Mouse (Mus musculus) midbrain, embryonic 13.5 days (tissue): ENCODE measurements around the gene Cbx7. TPM values are rescaled to one million over a fixed set of nuclear protein-coding genes. Genes with fewer than 3 reads are reported as not detected.
"Not testable (repeated sequence)": the region's sequence is repeated elsewhere in the genome, so short reads cannot be mapped to it uniquely, and the experiment has no call there.

Experiments
- ATAC-seq: fragments of 200-750 bp; cut with Nextera tagmentation; 2 replicates; pipeline ENCODE4 v1.8.0; 2017; ENCODE audit warnings: mild to moderate bottlenecking, moderate TSS enrichment, moderate library complexity
- H3K27ac ChIP-seq: fragments of 300-500 bp; sonication (generic); 2 replicates; pipeline ENCODE4 v1.5.1; 2015; ENCODE audit warnings: inconsistent platforms, mild to moderate bottlenecking, moderate library complexity
- H3K27me3 ChIP-seq: fragments of 300-500 bp; sonication (generic); 2 replicates; pipeline ENCODE4 v1.6.1; 2015; ENCODE audit warnings: mild to moderate bottlenecking, inconsistent platforms
- H3K36me3 ChIP-seq: fragments of 300-500 bp; sonication (generic); 2 replicates; pipeline ENCODE4 v1.6.1; 2015; ENCODE audit warnings: mild to moderate bottlenecking, inconsistent platforms
- H3K4me1 ChIP-seq: fragments of 300-500 bp; sonication (generic); replicated peaks from 2 replicates; pipeline ENCODE4 v1.6.1; 2015; ENCODE audit warnings: inconsistent platforms
- H3K4me2 ChIP-seq: fragments of 300-500 bp; sonication (generic); replicated peaks from 2 replicates; pipeline ENCODE4 v1.6.1; 2015; ENCODE audit warnings: moderate library complexity, mild to moderate bottlenecking, inconsistent platforms
- H3K4me3 ChIP-seq: fragments of 300-500 bp; sonication (generic); replicated peaks from 2 replicates; pipeline ENCODE4 v1.5.1; 2015; ENCODE audit warnings: mild to moderate bottlenecking, inconsistent platforms
- H3K9ac ChIP-seq: fragments of 300-500 bp; sonication (generic); replicated peaks from 2 replicates; pipeline ENCODE4 v1.6.1; 2015; ENCODE audit warnings: mild to moderate bottlenecking, inconsistent platforms
- H3K9me3 ChIP-seq: fragments of 300-500 bp; sonication (generic); 2 replicates; pipeline ENCODE4 v1.6.1; 2016; ENCODE audit warnings: mild to moderate bottlenecking, inconsistent platforms
- WGBS: fragments of 180-500 bp; shearing (Covaris S2); methylation state at CpG from one replicate; pipeline ENCODE4 v1.1.7; 2015; 5-methylcytosine and 5-hydroxymethylcytosine counted together
- polyA plus RNA-seq: library from polyadenylated mRNA; unstranded; fragments of >200 nt; fragmentation: Nextera tagmentation; extraction: Ambion mirVana; gene quantifications from 2 replicates; pipeline ENCODE4 v1.2.1, GENCODE M21; 2015

Gene Cbx7
- polyA plus RNA-seq, 1 experiment from 2014 or later = 4.3 TPM

- Histone ChIP-seq H3K36me3 (no peaks in the 10 kb centered on the region), H3K27me3 (0 out of 2 replicates have a peak, but pooled peaks cover 12% of the 10 kb centered on the region), H3K27ac (no peak overlapping the region), H3K4me1 (peaks cover 14% of the 10 kb centered on the region), H3K4me2 (no peak overlapping the region), H3K4me3 (no peak overlapping the region), H3K9ac (no peak overlapping the region), H3K9me3 (no peaks in the 10 kb centered on the region)
- 88% methylated on average over 9 of the region's 9 CpGs for WGBS
- ATAC-seq = no peak
These were observed 74.7 kb downstream of the Cbx7 start for GRCm38 (mm10) chr15:79896080-79896725.

GRCm38 (mm10) chr15:79895221-79896079 lies 75.5 kb downstream of the Cbx7 start:
- peaks cover 15% of the 10 kb centered on the region for H3K4me1 ChIP-seq
- not testable (repeated sequence) for H3K27ac ChIP-seq, H3K4me2 ChIP-seq, H3K9ac ChIP-seq, ATAC-seq, H3K9me3 ChIP-seq, H3K36me3 ChIP-seq, H3K4me3 ChIP-seq
- H3K27me3 ChIP-seq = 0 out of 2 replicates have a peak, but pooled peaks cover 12% of the 10 kb centered on the region
- WGBS = 92% methylated on average over 14 of the region's 23 CpGs

GRCm38 (mm10) chr15:79894343-79894742 lies 76.6 kb downstream of the Cbx7 start:
- no peak for ATAC-seq
- H3K9me3 ChIP-seq = no peaks in the 10 kb centered on the region
- H3K4me2 ChIP-seq = no peak overlapping the region
- WGBS = 76% methylated on average over 4 of the region's 4 CpGs
- no peak overlapping the region for H3K4me3 ChIP-seq
- H3K36me3 ChIP-seq = no peaks in the 10 kb centered on the region
- 0 out of 2 replicates have a peak, but pooled peaks cover 12% of the 10 kb centered on the region for H3K27me3 ChIP-seq
- peaks cover 15% of the 10 kb centered on the region for H3K4me1 ChIP-seq
- no peak overlapping the region for H3K27ac ChIP-seq
- no peak overlapping the region for H3K9ac ChIP-seq

- no peaks in the 10 kb centered on the region for H3K36me3 ChIP-seq
- H3K4me2 ChIP-seq = no peak overlapping the region
- peaks cover 15% of the 10 kb centered on the region for H3K4me1 ChIP-seq
- H3K9me3 ChIP-seq = no peaks in the 10 kb centered on the region
- WGBS = 79% methylated on average over 3 of the region's 3 CpGs
- H3K4me3 ChIP-seq = no peak overlapping the region
- H3K27me3 ChIP-seq = 0 out of 2 replicates have a peak, but pooled peaks cover 12% of the 10 kb centered on the region
- no peak overlapping the region for H3K27ac ChIP-seq
- no peak overlapping the region for H3K9ac ChIP-seq
- ATAC-seq = no peak
These were observed 77.1 kb downstream of the Cbx7 start for GRCm38 (mm10) chr15:79893824-79894123.

- Histone ChIP-seq H3K4me3 (no peak overlapping the region; the same call in 1 of the 2 replicates), H3K9ac (no peak overlapping the region), H3K9me3 (no peaks in the 10 kb centered on the region), H3K4me2 (no peak overlapping the region), H3K4me1 (peaks cover 15% of the 10 kb centered on the region), H3K27ac (no peak overlapping the region), H3K36me3 (no peaks in the 10 kb centered on the region), H3K27me3 (0 out of 2 replicates have a peak, but pooled peaks cover 12% of the 10 kb centered on the region)
- 81% methylated on average over 15 of the region's 15 CpGs for WGBS
- no peak for ATAC-seq
These were observed 77.7 kb downstream of the Cbx7 start for GRCm38 (mm10) chr15:79892995-79893823.

- under 1% methylated on average over 12 of the region's 12 CpGs for WGBS
- H3K9me3 ChIP-seq = no peaks in the 10 kb centered on the region
- H3K4me3 ChIP-seq = peak overlapping the region; percentile 22
- H3K9ac ChIP-seq = 0 out of 2 replicates have a peak overlapping the region, but pooled peaks have one; percentile 25
- peak overlapping the region; percentile 39 for H3K4me2 ChIP-seq
- peaks cover 15% of the 10 kb centered on the region for H3K4me1 ChIP-seq
- H3K27ac ChIP-seq = no peak overlapping the region
- H3K27me3 ChIP-seq = 0 out of 2 replicates have a peak, but pooled peaks cover 12% of the 10 kb centered on the region
- H3K36me3 ChIP-seq = no peaks in the 10 kb centered on the region
- no peak for ATAC-seq
These were observed 78.7 kb downstream of the Cbx7 start for GRCm38 (mm10) chr15:79892213-79892541.

GRCm38 (mm10) chr15:79891436-79892212 lies 79.3 kb downstream of the Cbx7 start, which contains the start of gene Apobec3:
Gene Apobec3, plus strand, starts transcription at chr15:79891659.
- H3K4me3 ChIP-seq = peak within 1 kb of the TSS; percentile 22
- no peak for ATAC-seq
- peaks cover 15% of the 10 kb centered on the region for H3K4me1 ChIP-seq
- WGBS = 2% methylated on average over 20 of the region's 20 CpGs
- no peaks in the 10 kb centered on the region for H3K9me3 ChIP-seq
- 0 out of 2 replicates have a peak, but pooled peaks cover 12% of the 10 kb centered on the region for H3K27me3 ChIP-seq
- H3K27ac ChIP-seq = no peak within 1 kb of the TSS
- H3K9ac ChIP-seq = peak within 1 kb of the TSS; percentile 25; the same call in 1 of the 2 replicates
- no peaks in the 10 kb centered on the region for H3K36me3 ChIP-seq
- H3K4me2 ChIP-seq = peak within 1 kb of the TSS; percentile 39

- 79% methylated on average over 5 of the region's 5 CpGs for WGBS
- no peak overlapping the region for H3K27ac ChIP-seq
- no peaks in the 10 kb centered on the region for H3K9me3 ChIP-seq
These were observed 86.1 kb downstream of the Cbx7 start for GRCm38 (mm10) chr15:79884820-79885219.

GRCm38 (mm10) chr15:79883352-79883822 lies 87.5 kb downstream of the Cbx7 start:
- Histone ChIP-seq H3K4me2 (peak overlapping the region; percentile 64), H3K27me3 (no peaks in the 10 kb centered on the region), H3K27ac (peak overlapping the region; percentile 94), H3K9ac (peak overlapping the region; percentile 72), H3K36me3 (no peaks in the 10 kb centered on the region), H3K9me3 (no peaks in the 10 kb centered on the region), H3K4me1 (peaks cover 4% of the 10 kb centered on the region; the same call in 1 of the 2 replicates), H3K4me3 (peak overlapping the region; percentile 47)
- ATAC-seq = peak; percentile 94
- under 1% methylated on average over 30 of the region's 30 CpGs for WGBS

More at GRCm38 (mm10) chr15:79884820-79885219, 86.1 kb downstream of the Cbx7 start:
- H3K27me3 ChIP-seq = no peaks in the 10 kb centered on the region
- no peaks in the 10 kb centered on the region for H3K36me3 ChIP-seq
- no peak overlapping the region for H3K4me2 ChIP-seq
- no peak overlapping the region for H3K9ac ChIP-seq
- peaks cover 4% of the 10 kb centered on the region; the same call in 1 of the 2 replicates for H3K4me1 ChIP-seq
- ATAC-seq = no peak
- no peak overlapping the region for H3K4me3 ChIP-seq

- no peaks in the 10 kb centered on the region for H3K27me3 ChIP-seq
- H3K9me3 ChIP-seq = no peaks in the 10 kb centered on the region
- no peaks in the 10 kb centered on the region for H3K36me3 ChIP-seq
- peak overlapping the region; percentile 94 for H3K27ac ChIP-seq
- peak; percentile 71 for ATAC-seq
- peaks cover 4% of the 10 kb centered on the region; the same call in 1 of the 2 replicates for H3K4me1 ChIP-seq
- peak overlapping the region; percentile 64 for H3K4me2 ChIP-seq
- H3K4me3 ChIP-seq = peak overlapping the region; percentile 47
- 24% methylated on average over 19 of the region's 19 CpGs for WGBS
- peak overlapping the region; percentile 72 for H3K9ac ChIP-seq
These were observed 88.2 kb downstream of the Cbx7 start for GRCm38 (mm10) chr15:79882623-79883267.
